Mouse (Mus musculus): Measurements from ENCODE around the gene Usp50. TPM values are rescaled to one million over a fixed set of nuclear protein-coding genes. Genes with fewer than 3 reads are reported as not detected.
A peak's percentile ranks its signal among the peaks of the same experiment; 100 is the strongest.

Usp50 gene
- polyA plus RNA-seq (2012; rRNA removed), result 1.4 and 1.9 TPM in 2 replicates

DNA sequence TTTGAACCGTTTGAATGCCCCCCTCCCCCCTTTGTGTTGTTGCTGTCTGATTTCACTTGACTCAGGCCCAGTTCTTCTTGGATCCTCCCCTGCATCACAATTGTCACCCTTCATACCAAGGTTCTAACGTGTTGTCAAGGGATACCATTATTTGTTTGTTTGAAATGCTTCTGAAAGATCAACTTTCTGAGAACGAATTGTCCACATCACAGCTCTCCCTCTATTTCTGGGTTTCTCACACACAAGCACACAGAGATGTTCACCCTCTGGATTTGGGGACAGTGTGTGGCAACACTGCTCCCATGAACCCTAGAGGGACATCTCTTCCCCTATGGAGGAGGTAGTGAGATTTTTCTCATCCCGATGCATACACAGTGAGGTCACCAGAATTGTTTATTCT, at the start of gene Usp50:
Usp50 (minus strand) TSS at position 101 of the 400 bp plus-strand sequence.
- DNase-seq (ENCODE audit: low read depth), result no peak
- no peak for TF ChIP-seq POLR2A (IDR thresholded peaks at IDR 0.05; ENCODE audit: borderline replicate concordance, extremely low read depth, insufficient read depth, insufficient read length, poor library complexity, severe bottlenecking)
- TF ChIP-seq CTCF (IDR thresholded peaks at IDR 0.05; ENCODE audit: borderline replicate concordance, extremely low read depth, insufficient read depth, insufficient read length), result no peak

DNA sequence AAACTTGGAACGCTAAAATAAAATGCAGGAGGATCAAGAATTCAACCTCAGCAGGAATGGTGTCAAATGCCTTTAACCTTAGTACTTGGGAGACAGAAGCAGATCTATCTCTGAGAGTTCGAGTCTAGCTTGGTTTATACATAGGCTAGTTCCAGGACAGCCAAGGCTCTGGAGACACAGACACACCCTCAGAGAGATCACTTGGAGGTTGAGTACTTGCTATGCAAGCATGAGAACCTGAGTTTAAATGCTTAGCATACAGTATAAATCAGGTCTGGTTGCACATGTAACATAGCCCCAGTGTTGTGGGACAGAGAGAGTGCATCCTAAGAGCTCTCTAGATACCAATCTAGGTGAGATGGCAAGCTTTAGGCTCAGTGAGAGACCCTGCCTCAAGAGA, 34.1 kb upstream of the Usp50 start:
- TF ChIP-seq POLR2A (IDR thresholded peaks at IDR 0.05; ENCODE audit: borderline replicate concordance, extremely low read depth, insufficient read depth, insufficient read length, poor library complexity, severe bottlenecking), result no peak
- no peak for TF ChIP-seq CTCF (IDR thresholded peaks at IDR 0.05; ENCODE audit: borderline replicate concordance, extremely low read depth, insufficient read depth, insufficient read length)
- DNase-seq (ENCODE audit: low read depth), result no peak

DNA sequence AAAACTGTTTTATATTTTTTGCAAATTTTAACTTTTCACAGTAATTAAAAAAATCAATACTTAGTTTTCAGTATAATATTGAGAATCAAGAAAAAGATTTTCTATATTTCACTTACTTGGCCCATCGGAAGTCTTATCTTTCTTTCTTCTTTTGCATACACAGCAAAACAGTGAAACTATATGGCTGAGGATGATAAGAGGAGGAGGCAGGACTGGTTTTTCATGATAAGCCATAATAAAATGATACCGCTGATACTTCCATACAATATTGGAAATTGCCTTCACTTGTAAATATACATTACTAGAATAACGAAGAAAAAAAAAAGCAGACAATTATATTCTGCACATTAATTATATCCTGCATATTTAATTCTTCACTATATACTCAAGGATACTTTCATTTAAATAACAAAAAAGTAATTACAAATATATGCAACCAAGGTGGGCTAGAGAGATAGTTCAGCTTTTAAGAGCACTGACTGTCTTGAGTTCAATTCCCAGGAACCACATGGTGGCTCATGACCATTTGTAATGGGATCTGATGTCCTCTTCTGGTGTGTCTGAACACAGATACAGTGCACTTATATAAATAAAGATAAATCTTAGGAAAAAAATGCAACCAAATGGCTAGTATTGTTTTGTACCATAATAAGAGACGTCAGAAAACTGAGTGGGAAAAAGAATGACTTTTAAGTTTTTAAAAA, 33.5 kb upstream of the Usp50 start:
- TF ChIP-seq CTCF (IDR thresholded peaks at IDR 0.05; ENCODE audit: borderline replicate concordance, extremely low read depth, insufficient read depth, insufficient read length), result no peak
- no peak for TF ChIP-seq POLR2A (IDR thresholded peaks at IDR 0.05; ENCODE audit: borderline replicate concordance, extremely low read depth, insufficient read depth, insufficient read length, poor library complexity, severe bottlenecking)
- DNase-seq (ENCODE audit: low read depth), result no peak

DNA sequence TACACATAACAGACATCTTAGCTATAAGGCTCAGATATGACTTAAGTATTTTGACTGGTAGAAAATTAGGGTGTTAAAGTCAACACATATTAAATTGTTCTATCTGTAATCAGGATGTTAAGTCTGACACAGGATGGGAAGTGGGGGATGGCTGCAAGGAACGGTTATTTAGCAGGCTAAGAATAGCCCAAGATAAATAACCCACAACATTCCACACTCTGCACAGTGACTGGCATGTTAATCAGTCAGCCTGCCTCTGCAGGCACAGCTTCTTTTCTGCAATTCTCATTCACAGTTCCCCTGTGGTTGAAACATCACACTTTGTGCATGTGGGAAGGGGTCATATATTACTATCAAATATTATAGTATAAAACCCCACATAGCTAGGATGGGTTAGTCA, 32.6 kb upstream of the Usp50 start:
- DNase-seq (ENCODE audit: low read depth), result peak; percentile 11
- TF ChIP-seq CTCF (IDR thresholded peaks at IDR 0.05; ENCODE audit: borderline replicate concordance, extremely low read depth, insufficient read depth, insufficient read length), result no peak
- TF ChIP-seq POLR2A (IDR thresholded peaks at IDR 0.05; ENCODE audit: borderline replicate concordance, extremely low read depth, insufficient read depth, insufficient read length, poor library complexity, severe bottlenecking), result no peak

DNA sequence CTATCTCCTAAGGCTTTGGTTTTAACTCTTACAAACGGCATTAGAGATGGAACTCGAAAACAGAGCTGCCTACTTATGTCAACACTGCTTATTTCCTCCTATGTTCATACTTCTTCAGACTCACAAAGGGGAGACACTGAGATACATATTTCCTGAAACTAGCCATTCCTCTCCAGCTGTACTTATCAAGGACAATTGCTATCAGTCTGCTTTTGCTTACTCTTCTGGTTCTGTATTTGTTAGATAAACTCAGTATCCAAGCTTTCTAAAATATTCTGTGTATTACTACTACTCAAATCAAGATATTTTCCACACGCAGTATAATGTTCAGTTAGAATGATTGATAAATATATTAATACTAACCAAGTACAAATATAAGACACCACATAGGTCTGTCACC, 18.7 kb upstream of the Usp50 start:
- no peak for DNase-seq (ENCODE audit: low read depth)
- TF ChIP-seq POLR2A (IDR thresholded peaks at IDR 0.05; ENCODE audit: borderline replicate concordance, extremely low read depth, insufficient read depth, insufficient read length, poor library complexity, severe bottlenecking) (no peak), CTCF (IDR thresholded peaks at IDR 0.05; ENCODE audit: borderline replicate concordance, extremely low read depth, insufficient read depth, insufficient read length) (no peak)

DNA sequence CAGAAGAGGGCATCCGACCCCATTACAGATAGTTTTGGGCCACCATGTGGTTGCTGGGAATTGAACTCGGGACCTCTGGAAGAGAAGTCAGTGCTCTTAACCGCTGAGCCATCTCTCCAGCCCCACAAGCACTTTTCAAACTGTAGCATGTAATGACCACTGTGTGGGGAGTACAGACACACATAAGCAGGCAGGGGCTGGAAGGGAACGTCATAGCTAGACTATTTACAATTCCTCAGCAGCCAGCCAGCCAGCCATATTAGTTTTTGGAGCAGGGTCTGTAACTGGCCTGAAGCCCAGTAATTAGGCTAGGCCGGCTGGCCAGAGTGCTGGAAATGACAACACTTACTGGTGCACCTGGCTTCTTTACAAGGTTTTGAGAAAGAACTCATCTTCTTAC, 15.2 kb upstream of the Usp50 start:
- peak; percentile 28 for DNase-seq (ENCODE audit: low read depth)
- TF ChIP-seq CTCF (IDR thresholded peaks at IDR 0.05; ENCODE audit: borderline replicate concordance, extremely low read depth, insufficient read depth, insufficient read length) (no peak), POLR2A (IDR thresholded peaks at IDR 0.05; ENCODE audit: borderline replicate concordance, extremely low read depth, insufficient read depth, insufficient read length, poor library complexity, severe bottlenecking) (no peak)

DNA sequence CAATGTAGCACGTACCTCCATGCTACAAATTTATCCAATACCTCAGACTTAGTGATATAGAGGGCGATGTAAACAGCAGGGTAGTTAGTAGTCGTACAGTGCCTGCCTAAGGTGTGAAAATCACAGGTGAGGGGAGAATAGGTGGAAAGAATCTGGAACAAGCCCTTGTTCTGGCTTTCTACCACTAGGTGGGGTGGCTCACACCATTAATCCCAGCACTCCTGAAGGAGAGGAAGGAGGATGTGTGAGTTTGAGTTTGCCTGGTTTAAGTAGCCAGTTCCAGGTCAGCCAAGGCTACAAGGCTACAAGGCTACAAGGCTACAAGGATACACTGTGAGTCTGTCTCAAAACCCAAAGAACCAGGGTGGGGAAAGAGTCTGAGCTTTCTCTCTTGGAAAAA, 12.4 kb upstream of the Usp50 start:
- peak; percentile 6 for DNase-seq (ENCODE audit: low read depth)
- TF ChIP-seq POLR2A (IDR thresholded peaks at IDR 0.05; ENCODE audit: borderline replicate concordance, extremely low read depth, insufficient read depth, insufficient read length, poor library complexity, severe bottlenecking), result no peak
- TF ChIP-seq CTCF (IDR thresholded peaks at IDR 0.05; ENCODE audit: borderline replicate concordance, extremely low read depth, insufficient read depth, insufficient read length), result peak; percentile 36; the same call in 1 of the 2 replicates

DNA sequence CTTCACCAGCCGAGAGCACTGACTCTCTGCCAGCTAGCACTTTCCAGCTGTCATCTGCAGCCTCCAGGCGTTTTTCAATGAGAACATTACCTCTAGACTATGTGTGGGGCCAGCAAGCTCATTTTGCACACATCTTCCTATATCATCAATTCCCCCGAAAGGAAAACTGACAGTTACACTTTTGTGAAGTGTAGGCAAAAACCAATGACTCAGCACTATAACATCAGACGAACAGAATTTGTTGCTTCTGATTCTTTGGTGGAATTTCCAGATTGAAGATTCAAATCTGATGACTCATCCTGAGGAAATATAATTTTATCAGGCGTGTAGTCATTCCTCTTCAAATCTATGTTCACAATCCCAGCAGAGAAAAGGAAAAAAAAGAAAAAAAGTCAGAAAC, 9.3 kb upstream of the Usp50 start:
- DNase-seq (ENCODE audit: low read depth), result no peak
- TF ChIP-seq CTCF (IDR thresholded peaks at IDR 0.05; ENCODE audit: borderline replicate concordance, extremely low read depth, insufficient read depth, insufficient read length) (no peak), POLR2A (IDR thresholded peaks at IDR 0.05; ENCODE audit: borderline replicate concordance, extremely low read depth, insufficient read depth, insufficient read length, poor library complexity, severe bottlenecking) (no peak)

DNA sequence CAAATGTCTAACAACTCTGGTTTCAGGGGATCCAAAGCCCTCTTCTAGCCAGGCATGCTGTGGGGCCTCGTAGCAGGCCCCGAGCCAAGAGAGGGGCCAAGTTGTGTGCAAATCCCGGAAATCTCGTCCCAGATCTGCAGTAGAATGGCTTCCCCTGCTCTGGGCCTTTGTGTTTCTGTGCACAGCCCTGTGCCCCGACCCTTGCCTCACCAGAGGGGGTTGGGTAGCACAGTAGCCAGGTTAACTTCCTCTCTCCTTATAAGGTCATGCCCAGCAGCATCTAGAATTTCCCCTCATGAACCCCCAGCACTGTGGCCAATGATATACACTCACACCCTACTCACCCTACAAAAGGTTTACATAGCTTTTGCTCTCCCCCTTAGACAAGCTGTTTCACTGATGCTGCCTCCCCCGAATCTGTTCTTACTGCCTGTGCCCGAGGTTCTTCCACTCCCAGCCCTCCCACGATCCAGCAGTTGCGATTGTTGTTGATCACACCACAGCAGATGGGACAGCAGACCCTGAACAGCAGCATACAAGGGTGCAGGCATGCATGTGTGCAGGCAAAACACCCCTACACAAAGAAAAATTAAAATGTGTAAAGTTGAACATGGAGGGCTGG, 4.6 kb upstream of the Usp50 start:
- TF ChIP-seq POLR2A (IDR thresholded peaks at IDR 0.05; ENCODE audit: borderline replicate concordance, extremely low read depth, insufficient read depth, insufficient read length, poor library complexity, severe bottlenecking), result no peak
- no peak for TF ChIP-seq CTCF (IDR thresholded peaks at IDR 0.05; ENCODE audit: borderline replicate concordance, extremely low read depth, insufficient read depth, insufficient read length)
- peak; percentile 19 for DNase-seq (ENCODE audit: low read depth)

DNA sequence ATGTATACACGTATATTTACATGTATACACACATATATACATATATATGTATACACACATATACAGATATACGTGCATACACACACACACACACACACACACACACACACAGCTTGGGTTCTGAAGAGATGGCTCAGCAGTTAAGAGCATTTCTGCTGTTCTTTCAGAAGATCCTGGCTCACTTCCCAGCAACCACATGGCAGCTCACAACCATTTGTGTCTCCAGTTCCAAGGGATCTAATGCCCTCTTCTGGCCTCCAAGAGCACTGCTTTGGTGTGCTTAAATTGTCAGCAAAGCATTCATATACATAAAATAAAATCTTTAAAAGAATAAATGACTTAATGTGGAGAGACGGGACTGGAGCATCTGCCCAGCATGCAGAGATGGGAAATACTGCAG, 837 bp downstream of the Usp50 start:
- DNase-seq (ENCODE audit: low read depth), result peak; percentile 94
- TF ChIP-seq CTCF (IDR thresholded peaks at IDR 0.05; ENCODE audit: borderline replicate concordance, extremely low read depth, insufficient read depth, insufficient read length) (peak; percentile 37; the same call in 1 of the 2 replicates), POLR2A (IDR thresholded peaks at IDR 0.05; ENCODE audit: borderline replicate concordance, extremely low read depth, insufficient read depth, insufficient read length, poor library complexity, severe bottlenecking) (no peak)

DNA sequence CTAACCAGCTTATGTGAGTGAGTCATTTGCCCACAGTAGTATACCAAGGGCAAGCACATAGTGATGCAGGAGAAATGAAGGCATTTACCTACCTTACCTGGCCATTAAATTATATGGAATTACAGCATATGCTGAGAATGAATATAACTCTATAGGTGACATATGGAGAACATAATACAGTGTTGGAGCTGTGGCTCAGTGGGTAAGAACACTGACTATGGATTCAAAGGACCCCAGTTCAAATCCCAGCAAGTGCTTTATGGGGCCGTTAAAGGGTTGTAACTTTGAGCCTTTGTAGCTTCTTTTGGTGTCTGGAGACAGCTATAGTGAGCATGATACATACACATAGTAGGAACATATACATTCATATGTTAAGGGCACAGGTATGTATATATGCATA, 1.8 kb downstream of the Usp50 start:
- TF ChIP-seq POLR2A (IDR thresholded peaks at IDR 0.05; ENCODE audit: borderline replicate concordance, extremely low read depth, insufficient read depth, insufficient read length, poor library complexity, severe bottlenecking) (no peak), CTCF (IDR thresholded peaks at IDR 0.05; ENCODE audit: borderline replicate concordance, extremely low read depth, insufficient read depth, insufficient read length) (no peak)
- no peak for DNase-seq (ENCODE audit: low read depth)

DNA sequence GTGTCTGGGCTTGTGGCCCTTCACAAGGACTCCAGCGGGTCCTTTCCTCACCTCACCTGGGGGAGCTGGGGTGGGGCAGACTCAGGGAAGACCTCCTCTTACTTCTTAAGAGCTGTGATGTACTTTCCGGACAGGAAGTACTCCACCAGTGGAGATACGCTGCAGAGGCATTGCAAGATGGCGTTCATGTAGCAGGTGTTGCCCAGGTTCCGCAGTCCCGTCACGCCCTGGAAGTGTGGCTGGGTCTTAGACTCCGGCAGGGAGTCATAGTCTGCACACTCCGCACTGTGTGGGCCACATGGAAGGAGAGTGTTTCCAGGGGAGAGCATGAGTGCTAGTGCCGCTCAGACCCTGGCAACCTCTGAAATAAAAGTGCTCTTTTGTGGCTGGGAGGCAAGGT, 3.0 kb downstream of the Usp50 start:
- no peak for TF ChIP-seq CTCF (IDR thresholded peaks at IDR 0.05; ENCODE audit: borderline replicate concordance, extremely low read depth, insufficient read depth, insufficient read length)
- no peak for TF ChIP-seq POLR2A (IDR thresholded peaks at IDR 0.05; ENCODE audit: borderline replicate concordance, extremely low read depth, insufficient read depth, insufficient read length, poor library complexity, severe bottlenecking)
- DNase-seq (ENCODE audit: low read depth), result no peak
